Mouse (Mus musculus): ENCODE measurements at regions not wholly inside any gene's neighbourhood (a gene's known extent, or its start where the extent isn't known, plus 50 kb on each side); places are given as distances from the start of the nearest gene placed in this dataset.

DNA sequence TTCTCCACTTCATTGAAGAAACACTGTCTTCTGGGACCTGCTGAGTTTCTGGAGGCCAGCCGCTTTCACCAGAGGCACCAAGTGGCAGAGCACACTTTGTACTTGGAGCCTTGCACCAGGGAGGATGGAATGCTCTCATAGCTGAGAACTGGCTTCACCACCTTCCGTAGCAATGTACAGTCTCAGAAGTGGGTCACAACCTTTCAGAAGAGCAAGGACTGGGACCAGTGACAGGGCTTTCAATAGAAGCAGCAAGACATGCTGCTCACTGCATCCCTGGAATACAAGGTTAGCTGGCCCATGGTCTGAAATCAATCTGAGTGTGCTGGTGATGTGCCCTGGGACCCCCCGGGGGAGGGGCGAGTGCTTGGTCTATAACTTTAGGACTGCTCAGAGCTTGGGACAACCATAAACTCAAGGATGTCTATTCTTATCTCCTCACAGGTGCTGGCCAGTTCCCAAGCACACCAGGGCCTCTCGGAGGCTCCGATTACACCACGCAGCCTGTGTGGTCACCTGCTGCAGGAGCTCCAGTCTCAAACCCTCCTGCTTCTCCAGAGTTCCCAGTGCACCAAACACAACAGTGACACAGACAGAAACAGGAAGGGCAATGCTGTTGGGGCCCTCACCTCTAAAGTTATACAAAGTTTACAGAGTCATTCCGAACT, 114.4 kb upstream of the Tmem45b start:
- no peak for DNase-seq

- no peak for DNase-seq
Observed at GRCm38 (mm10) chr9:31577066-31577465, 112.8 kb upstream of the Tmem45b start.

- no peak for DNase-seq
Observed at GRCm38 (mm10) chr9:31567029-31567428, 102.8 kb upstream of the Tmem45b start.

GRCm38 (mm10) chr9:31566257-31567007, 102.2 kb upstream of the Tmem45b start:
- no peak for DNase-seq

DNA sequence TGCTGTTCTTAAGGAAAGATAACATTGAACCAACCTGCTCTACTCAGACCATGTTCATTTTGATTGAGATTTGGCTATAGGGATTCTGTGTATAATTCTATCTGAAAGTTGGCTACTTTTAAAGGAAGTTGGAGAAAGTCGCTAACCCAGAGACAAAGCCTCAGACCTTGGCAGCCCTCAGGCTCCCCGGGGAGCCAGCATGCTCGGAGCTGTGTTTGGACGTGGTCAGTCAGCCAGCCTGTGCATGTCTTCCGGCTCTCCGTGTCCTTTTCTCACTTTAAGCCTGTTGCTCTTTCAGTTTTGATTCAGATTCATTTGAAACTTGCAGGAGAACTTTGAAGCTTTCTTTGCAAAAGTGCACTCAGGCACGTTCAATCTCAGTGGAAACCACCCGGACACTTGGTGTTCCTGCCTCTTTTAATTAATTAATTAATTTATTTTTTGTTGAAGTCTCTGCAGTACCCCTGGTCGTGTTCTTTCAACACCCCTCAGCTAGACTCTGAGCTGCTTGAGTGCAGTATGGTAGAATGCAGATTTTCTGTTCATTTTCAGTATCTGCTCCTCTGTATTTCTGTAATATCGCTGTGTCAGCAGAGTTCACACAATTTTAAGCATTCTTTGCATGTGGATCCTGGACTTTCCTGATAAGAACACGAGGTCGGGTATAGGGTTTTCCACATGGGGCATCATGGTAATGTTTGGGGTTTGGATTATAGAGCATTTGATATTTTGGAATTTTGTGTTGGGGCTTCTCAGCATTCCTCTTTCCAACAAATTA, 100.9 kb upstream of the Tmem45b start:
- DNase-seq = no peak

GRCm38 (mm10) chr9:31563541-31563940, 99.3 kb upstream of the Tmem45b start:
- no peak for DNase-seq

DNA sequence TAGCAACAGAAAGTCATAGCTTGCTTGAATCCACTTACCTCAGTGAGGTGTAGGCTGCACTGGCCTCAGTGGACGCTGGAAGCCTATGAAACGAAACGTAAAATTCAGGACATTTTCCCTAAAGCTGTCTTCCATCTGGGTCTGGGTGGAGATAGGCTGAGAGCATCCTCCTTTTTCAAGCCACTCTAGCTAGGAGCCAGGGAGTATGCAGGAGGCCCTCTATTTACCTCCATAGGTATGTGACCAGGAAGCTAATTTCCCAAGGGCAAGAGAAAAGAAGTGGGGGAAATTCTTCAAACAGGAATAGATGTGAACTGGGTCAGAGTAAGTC, 95.9 kb upstream of the Tmem45b start:
- no peak for DNase-seq

GRCm38 (mm10) chr9:31559506-31560225, 95.4 kb upstream of the Tmem45b start:
- DNase-seq = peak; percentile 45

GRCm38 (mm10) chr9:31543691-31544052, 79.4 kb upstream of the Tmem45b start:
- no peak for DNase-seq

GRCm38 (mm10) chr9:31542909-31543690, 78.8 kb upstream of the Tmem45b start:
- peak; percentile 53 for DNase-seq

- no peak for DNase-seq
Observed at GRCm38 (mm10) chr9:31541615-31542191, 77.4 kb upstream of the Tmem45b start.

DNA sequence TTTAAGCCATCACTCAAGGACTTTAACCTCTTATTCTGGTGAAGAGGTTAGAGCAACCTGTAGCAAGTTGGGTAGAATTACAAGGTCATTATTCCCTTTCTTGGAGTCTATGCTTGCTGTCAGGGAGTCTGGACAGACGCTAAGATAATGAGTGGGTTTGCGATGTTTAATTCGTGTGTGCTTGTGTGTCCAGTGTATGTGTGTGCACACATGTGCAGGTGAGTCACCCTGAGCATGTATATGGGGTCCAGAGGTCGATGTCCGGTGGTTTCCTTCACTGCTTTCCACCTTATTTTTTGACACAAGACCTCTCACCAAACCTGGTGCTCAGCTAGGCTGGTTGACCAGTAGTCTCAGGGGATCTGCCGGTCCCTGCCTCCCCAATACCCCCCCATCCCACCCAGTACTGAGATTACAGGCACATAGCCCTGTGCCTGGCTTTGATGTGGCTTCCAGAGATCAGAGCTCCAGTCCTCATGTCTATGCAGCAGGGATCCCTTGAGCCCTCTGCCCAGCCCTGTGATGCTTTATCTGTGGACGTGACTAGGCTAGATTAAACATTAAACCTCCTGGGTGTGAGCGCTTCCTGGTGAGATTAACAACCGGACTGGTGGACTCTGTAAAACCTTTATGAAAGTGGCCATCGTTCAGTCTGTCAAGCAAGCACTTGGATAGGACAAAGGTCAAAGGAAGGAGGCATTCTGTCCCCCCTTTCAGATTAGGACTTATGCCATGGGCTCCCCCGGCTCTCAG, 74.4 kb upstream of the Tmem45b start:
- DNase-seq = no peak

GRCm38 (mm10) chr9:31529021-31529420, 64.8 kb upstream of the Tmem45b start:
- DNase-seq = no peak

DNA sequence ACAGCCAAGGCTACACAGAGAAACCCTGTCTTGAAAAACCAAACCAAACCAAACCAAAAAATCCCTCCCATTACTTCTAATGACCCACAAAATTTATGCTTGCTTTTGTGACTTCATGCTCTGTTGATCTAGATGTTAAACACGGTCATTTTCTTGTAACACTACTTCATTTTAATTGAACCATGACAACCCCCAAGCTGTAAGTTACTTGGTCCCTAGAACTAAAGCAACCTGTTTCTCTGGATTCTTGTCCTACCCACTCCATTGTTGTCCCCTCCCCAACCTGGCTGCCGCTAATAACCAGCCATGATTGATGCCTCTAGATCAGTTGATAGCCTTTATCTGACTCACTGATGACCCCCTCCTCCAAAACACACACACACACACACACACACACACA, 63.0 kb upstream of the Tmem45b start:
- DNase-seq = no peak
